Mouse (Mus musculus) forebrain, postnatal 0 days (tissue): Measurements from ENCODE around the gene Mlf2. TPM values are rescaled to one million over a fixed set of nuclear protein-coding genes. Genes with fewer than 3 reads are reported as not detected.

Source experiments
- ATAC-seq: fragments of 200-750 bp; cut with Nextera tagmentation; 2 replicates; pipeline ENCODE4 v1.8.0; 2017; ENCODE audit warnings: mild to moderate bottlenecking, moderate library complexity
- DNase-seq: peaks from one replicate; pipeline ENCODE4 v3.0.0-alpha.2; 2015
- H3K27ac ChIP-seq: fragments of 300-500 bp; sonication (generic); 2 replicates; pipeline ENCODE4 v1.5.1; 2014; ENCODE audit warnings: low read depth, mild to moderate bottlenecking, antibody characterized with exemption, low read length, moderate library complexity, mixed read lengths
- H3K27me3 ChIP-seq: fragments of 300-500 bp; sonication (generic); 2 replicates; pipeline ENCODE4 v1.6.1; 2014; ENCODE audit warnings: mild to moderate bottlenecking, low read length, mixed read lengths; ENCODE audit not compliant: insufficient read depth
- H3K36me3 ChIP-seq: fragments of 300-500 bp; sonication (generic); 2 replicates; pipeline ENCODE4 v1.6.1; 2014; ENCODE audit warnings: mild to moderate bottlenecking, moderate library complexity; ENCODE audit not compliant: insufficient read depth
- H3K4me1 ChIP-seq: fragments of 300-500 bp; sonication (generic); 2 replicates; pipeline ENCODE4 v1.6.1; 2014; ENCODE audit warnings: antibody characterized with exemption; ENCODE audit not compliant: insufficient read depth
- H3K4me2 ChIP-seq: fragments of 300-500 bp; sonication (generic); 2 replicates; pipeline ENCODE4 v1.6.1; 2014; ENCODE audit warnings: low read depth, mild to moderate bottlenecking, moderate library complexity
- H3K4me3 ChIP-seq: fragments of 300-500 bp; sonication (generic); 2 replicates; pipeline ENCODE4 v1.5.1; 2014; ENCODE audit warnings: low read depth, low read length, mixed read lengths
- H3K9ac ChIP-seq: fragments of 300-500 bp; sonication (generic); 2 replicates; pipeline ENCODE4 v1.6.1; 2014; ENCODE audit warnings: mild to moderate bottlenecking
- H3K9me3 ChIP-seq: fragments of 300-500 bp; sonication (generic); 2 replicates; pipeline ENCODE4 v1.6.1; 2016; ENCODE audit warnings: low read length
- CTCF ChIP-seq: sonication (generic); IDR thresholded peaks from 2 replicates; pipeline ENCODE4 v1.5.1; 2016; ENCODE audit warnings: antibody characterized with exemption, control low read depth, low read depth
- WGBS: fragments of 180-500 bp; shearing (Covaris S2); extraction: QIAGEN DNeasy Blood & Tissue Kit; methylation state at CpG from one replicate; pipeline ENCODE4 v1.1.7; 2014; 5-methylcytosine and 5-hydroxymethylcytosine counted together
- polyA plus RNA-seq: library from polyadenylated mRNA; unstranded; fragments of >200 nt; fragmentation: Nextera tagmentation; extraction: Ambion mirVana; gene quantifications from 2 replicates; pipeline ENCODE4 v1.2.1, GENCODE M21; 2015
- total RNA-seq: library from RNA; depleted of rRNA; stranded (reverse); fragments of >200 nt; gene quantifications from 2 replicates; pipeline ENCODE4 v1.2.3, GENCODE M21; 2014

The Mlf2 gene
- total and polyA plus RNA-seq, 2 experiments from 2014 or later: 432 to 665 TPM

DNA sequence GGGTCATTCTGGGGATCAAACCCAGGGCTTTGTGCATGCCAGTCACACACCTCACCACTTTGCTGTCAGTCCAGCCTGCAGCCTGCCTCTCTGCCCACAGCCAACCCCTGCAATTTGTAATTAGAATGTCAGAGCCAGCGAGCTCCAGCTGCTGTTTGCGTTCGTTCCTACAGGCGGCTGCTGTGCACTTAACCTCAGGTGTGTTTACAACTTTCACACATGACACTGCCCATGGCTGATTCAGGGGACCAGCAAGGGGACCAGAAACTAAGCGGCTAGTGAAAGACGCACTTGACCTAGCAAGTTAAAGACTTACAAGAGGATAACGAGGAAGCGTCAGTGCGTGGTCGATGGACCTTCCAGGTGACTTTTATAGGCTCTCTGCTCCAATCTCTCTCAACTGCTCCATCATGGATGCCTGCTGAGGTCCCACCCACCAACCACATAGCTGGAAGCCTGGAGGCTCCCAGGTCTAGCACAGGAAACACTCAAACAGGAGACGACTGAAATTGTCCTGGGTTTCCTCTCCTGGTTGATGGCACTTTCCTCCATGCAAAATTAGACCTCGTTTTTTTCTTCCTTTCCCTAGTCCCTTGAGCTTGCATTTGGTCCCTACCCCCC is 5.9 kb upstream of the Mlf2 start:
- Histone ChIP-seq H3K4me2 (no peak overlapping the region), H3K27ac (no peak overlapping the region), H3K4me3 (no peak overlapping the region), H3K4me1 (peaks cover 12% of the 10 kb centered on the region), H3K27me3 (no peaks in the 10 kb centered on the region), H3K9ac (no peak overlapping the region), H3K36me3 (no peaks in the 10 kb centered on the region), H3K9me3 (no peaks in the 10 kb centered on the region)
- ATAC-seq (no peak), DNase-seq (no peak)
- TF ChIP-seq CTCF: no peak
- WGBS: 34% methylated on average over 12 of the region's 12 CpGs

DNA sequence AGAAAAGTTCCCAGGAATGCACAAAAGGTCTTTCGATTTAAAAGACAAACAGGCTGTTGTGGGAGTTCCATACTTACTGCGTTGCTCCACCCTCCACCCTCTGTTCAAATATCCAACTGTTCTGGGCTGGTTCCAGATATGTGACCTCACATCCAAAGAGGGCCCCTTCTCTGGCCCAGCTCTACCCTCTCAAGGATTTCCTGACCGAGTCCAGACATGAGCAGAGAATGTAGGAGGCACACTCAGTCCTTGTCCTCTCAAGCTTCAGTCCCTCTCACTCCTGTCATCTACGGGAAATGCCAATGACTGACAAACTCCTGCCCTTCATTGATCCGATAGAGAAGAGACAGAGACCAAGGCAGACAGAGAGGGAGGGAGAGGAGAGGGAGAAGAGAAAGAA is 5.2 kb upstream of the Mlf2 start:
- H3K9me3 ChIP-seq: no peaks in the 10 kb centered on the region
- DNase-seq (no peak), ATAC-seq (no peak)
- no peak overlapping the region for H3K27ac ChIP-seq
- H3K36me3 ChIP-seq: no peaks in the 10 kb centered on the region
- peaks cover 9% of the 10 kb centered on the region for H3K4me1 ChIP-seq
- WGBS: 39% methylated on average over 5 of the region's 5 CpGs
- H3K27me3 ChIP-seq: no peaks in the 10 kb centered on the region
- H3K9ac ChIP-seq: no peak overlapping the region
- no peak for TF ChIP-seq CTCF
- no peak overlapping the region for H3K4me2 ChIP-seq
- H3K4me3 ChIP-seq: no peak overlapping the region

- TF ChIP-seq CTCF: no peak
- Histone ChIP-seq H3K4me3 (peak overlapping the region; percentile 97; the same call in 1 of the 2 replicates), H3K9ac (no peak overlapping the region)
Observed at GRCm38 (mm10) chr6:124930231-124930630, 955 bp upstream of the Mlf2 start.

GRCm38 (mm10) chr6:124931525-124932313 is 533 bp downstream of the Mlf2 start:
- TF ChIP-seq CTCF: peak; percentile 67
- H3K4me1 ChIP-seq: peaks cover 11% of the 10 kb centered on the region
- DNase-seq: peak; percentile 75
- peak overlapping the region; percentile 98 for H3K9ac ChIP-seq
- H3K4me2 ChIP-seq: peak overlapping the region; percentile 76
- H3K27ac ChIP-seq: peak overlapping the region; percentile 95
- H3K27me3 ChIP-seq: no peaks in the 10 kb centered on the region
- peak; percentile 44 for ATAC-seq
- H3K36me3 ChIP-seq: peaks cover 30% of the 10 kb centered on the region
- no peaks in the 10 kb centered on the region for H3K9me3 ChIP-seq
- 2% methylated on average over 47 of the region's 48 CpGs for WGBS
- peak overlapping the region; percentile 97 for H3K4me3 ChIP-seq

More at GRCm38 (mm10) chr6:124930231-124930630, 955 bp upstream of the Mlf2 start:
- Histone ChIP-seq H3K27me3 (no peaks in the 10 kb centered on the region), H3K36me3 (peaks cover 16% of the 10 kb centered on the region), H3K4me2 (peak overlapping the region; percentile 76), H3K4me1 (peaks cover 11% of the 10 kb centered on the region), H3K9me3 (no peaks in the 10 kb centered on the region), H3K27ac (peak overlapping the region; percentile 95)
- ATAC-seq: no peak
- no peak for DNase-seq
- WGBS: 34% methylated on average over 1 of the region's 1 CpGs

- peaks cover 11% of the 10 kb centered on the region for H3K4me1 ChIP-seq
- H3K4me2 ChIP-seq: peak overlapping the region; percentile 76
- H3K4me3 ChIP-seq: peak overlapping the region; percentile 97
- ATAC-seq (no peak), DNase-seq (no peak)
- H3K27me3 ChIP-seq: no peaks in the 10 kb centered on the region
- no peak for TF ChIP-seq CTCF
- peak overlapping the region; percentile 95 for H3K27ac ChIP-seq
- 43% methylated on average over 12 of the region's 12 CpGs for WGBS
- peaks cover 35% of the 10 kb centered on the region for H3K36me3 ChIP-seq
- H3K9me3 ChIP-seq: no peaks in the 10 kb centered on the region
- H3K9ac ChIP-seq: peak overlapping the region; percentile 98
Observed at GRCm38 (mm10) chr6:124932314-124932695, 1.1 kb downstream of the Mlf2 start.

- DNase-seq: no peak
- Histone ChIP-seq H3K27ac (no peak overlapping the region), H3K4me2 (no peak overlapping the region), H3K9me3 (no peaks in the 10 kb centered on the region), H3K36me3 (peaks cover 43% of the 10 kb centered on the region), H3K27me3 (no peaks in the 10 kb centered on the region), H3K9ac (no peak overlapping the region), H3K4me3 (no peak overlapping the region), H3K4me1 (peaks cover 11% of the 10 kb centered on the region)
- no peak for TF ChIP-seq CTCF
- WGBS: 85% methylated on average over 3 of the region's 3 CpGs
- no peak for ATAC-seq
Observed at GRCm38 (mm10) chr6:124933127-124933526, 1.9 kb downstream of the Mlf2 start.

DNA sequence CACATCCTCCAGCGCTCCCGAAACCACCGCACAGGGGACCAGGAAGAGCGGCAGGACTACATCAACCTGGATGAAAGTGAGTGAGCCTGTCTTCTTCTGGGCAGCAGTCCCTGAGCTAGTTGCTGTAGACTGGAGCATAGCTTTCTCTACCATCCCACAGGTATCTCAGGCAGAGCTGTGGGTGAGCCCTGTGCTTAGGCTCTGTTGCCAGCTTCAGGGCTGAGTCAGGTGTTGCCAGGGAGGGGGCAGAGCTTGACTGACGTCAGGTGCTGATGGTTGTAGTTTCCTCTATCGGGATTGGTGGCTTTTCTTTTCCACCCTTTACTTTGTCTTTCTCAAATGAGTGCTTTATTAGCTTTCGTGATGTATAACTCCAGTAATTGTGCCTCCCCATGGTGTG is 3.5 kb downstream of the Mlf2 start:
- no peak for TF ChIP-seq CTCF
- DNase-seq: no peak
- WGBS: 89% methylated on average over 7 of the region's 7 CpGs

More for the DNA sequence above, 3.5 kb downstream of the Mlf2 start:
- no peak overlapping the region for H3K4me2 ChIP-seq
- H3K4me1 ChIP-seq: peaks cover 11% of the 10 kb centered on the region
- no peak overlapping the region for H3K4me3 ChIP-seq
- no peaks in the 10 kb centered on the region for H3K9me3 ChIP-seq
- no peak for ATAC-seq
- peaks cover 52% of the 10 kb centered on the region for H3K36me3 ChIP-seq
- no peak overlapping the region for H3K27ac ChIP-seq
- no peak overlapping the region for H3K9ac ChIP-seq
- no peaks in the 10 kb centered on the region for H3K27me3 ChIP-seq
